Mouse (Mus musculus) midbrain, postnatal 0 days (tissue): Measurements from ENCODE around the gene Sympk. TPM values are rescaled to one million over a fixed set of nuclear protein-coding genes. Genes with fewer than 3 reads are reported as not detected.
A peak's percentile ranks its signal among the peaks of the same experiment; 100 is the strongest.

Experiments used
- ATAC-seq: fragments of 200-750 bp; cut with Nextera tagmentation; 2 replicates; pipeline ENCODE4 v1.8.0; 2017; ENCODE audit warnings: moderate number of reproducible peaks, mild to moderate bottlenecking, moderate TSS enrichment, moderate library complexity; ENCODE audit not compliant: low FRiP score
- DNase-seq: peaks from one replicate; pipeline ENCODE4 v3.0.0-alpha.2; 2015; ENCODE audit warnings: low spot score
- H3K27ac ChIP-seq: fragments of 300-500 bp; sonication (generic); 2 replicates; pipeline ENCODE4 v1.5.1; 2014; ENCODE audit warnings: low read depth, mild to moderate bottlenecking, low read length, mixed read lengths
- H3K27me3 ChIP-seq: fragments of 300-500 bp; sonication (generic); 2 replicates; pipeline ENCODE4 v1.6.1; 2014; ENCODE audit warnings: low read length, control low read depth, mixed read lengths; ENCODE audit not compliant: insufficient read depth
- H3K36me3 ChIP-seq: fragments of 300-500 bp; sonication (generic); 2 replicates; pipeline ENCODE4 v1.6.1; 2014; ENCODE audit warnings: low read length, control low read depth, mixed read lengths; ENCODE audit not compliant: insufficient read depth
- H3K4me1 ChIP-seq: fragments of 300-500 bp; sonication (generic); 2 replicates; pipeline ENCODE4 v1.6.1; 2014; ENCODE audit warnings: mild to moderate bottlenecking, control low read depth, antibody characterized with exemption, low read length, mixed read lengths; ENCODE audit not compliant: insufficient read depth
- H3K4me2 ChIP-seq: fragments of 300-500 bp; sonication (generic); 2 replicates; pipeline ENCODE4 v1.6.1; 2014; ENCODE audit warnings: low read depth, mild to moderate bottlenecking, low read length, mixed read lengths; ENCODE audit not compliant: poor library complexity, severe bottlenecking
- H3K4me3 ChIP-seq: fragments of 300-500 bp; sonication (generic); 2 replicates; pipeline ENCODE4 v1.5.1; 2014; ENCODE audit warnings: low read depth, mild to moderate bottlenecking, low read length, moderate library complexity
- H3K9ac ChIP-seq: fragments of 300-500 bp; sonication (generic); replicated peaks from 2 replicates; pipeline ENCODE4 v1.6.1; 2014; ENCODE audit warnings: mild to moderate bottlenecking, low read length, moderate library complexity, mixed read lengths; ENCODE audit not compliant: poor library complexity, severe bottlenecking
- H3K9me3 ChIP-seq: fragments of 300-500 bp; sonication (generic); 2 replicates; pipeline ENCODE4 v1.6.1; 2016; ENCODE audit warnings: low read length, control low read depth
- CTCF ChIP-seq: IDR thresholded peaks from 2 replicates; pipeline ENCODE4 v1.5.1; 2016; ENCODE audit warnings: antibody characterized with exemption, mild to moderate bottlenecking
- WGBS: fragments of 180-500 bp; shearing (Covaris S2); extraction: QIAGEN DNeasy Blood & Tissue Kit; methylation state at CpG from one replicate; pipeline ENCODE4 v1.1.7; 2014; 5-methylcytosine and 5-hydroxymethylcytosine counted together
- polyA plus RNA-seq: library from polyadenylated mRNA; unstranded; fragments of >200 nt; fragmentation: Nextera tagmentation; extraction: Ambion mirVana; gene quantifications from 2 replicates; pipeline ENCODE4 v1.2.1, GENCODE M21; 2015
- total RNA-seq: library from RNA; depleted of rRNA; stranded (reverse); fragments of >200 nt; gene quantifications from 2 replicates; pipeline ENCODE4 v1.2.3, GENCODE M21; 2014

Sympk gene
- total and polyA plus RNA-seq, 2 experiments from 2014 or later, result 19.5 to 74.2 TPM

- DNase-seq, result no peak
- H3K36me3 ChIP-seq, result peaks cover 55% of the 10 kb centered on the region
- no peak overlapping the region for H3K4me3 ChIP-seq
Measured at GRCm38 (mm10) chr7:19084277-19084771, 60.1 kb downstream of the Sympk start.

GRCm38 (mm10) chr7:19084921-19085473 is 60.8 kb downstream of the Sympk start:
- no peak for DNase-seq
- no peaks in the 10 kb centered on the region for H3K27me3 ChIP-seq
- 27% methylated on average over 9 of the region's 9 CpGs for WGBS
- H3K4me2 ChIP-seq, result no peak overlapping the region
- H3K36me3 ChIP-seq, result peaks cover 49% of the 10 kb centered on the region
- H3K9ac ChIP-seq, result no peak overlapping the region
- no peak for ATAC-seq
- no peak for TF ChIP-seq CTCF
- no peaks in the 10 kb centered on the region for H3K4me1 ChIP-seq
- H3K27ac ChIP-seq, result no peak overlapping the region
- H3K9me3 ChIP-seq, result no peaks in the 10 kb centered on the region
- no peak overlapping the region for H3K4me3 ChIP-seq

More at GRCm38 (mm10) chr7:19084277-19084771, 60.1 kb downstream of the Sympk start:
- Histone ChIP-seq H3K9ac (no peak overlapping the region), H3K27me3 (no peaks in the 10 kb centered on the region), H3K27ac (no peak overlapping the region), H3K4me2 (peak overlapping the region; percentile 3), H3K4me1 (no peaks in the 10 kb centered on the region), H3K9me3 (no peaks in the 10 kb centered on the region)
- WGBS, result 70% methylated on average over 6 of the region's 6 CpGs
- TF ChIP-seq CTCF, result no peak
- ATAC-seq, result no peak

GRCm38 (mm10) chr7:19085495-19085894 is 61.3 kb downstream of the Sympk start:
- no peak for TF ChIP-seq CTCF
- Histone ChIP-seq H3K27ac (no peak overlapping the region), H3K4me1 (no peaks in the 10 kb centered on the region), H3K9me3 (no peaks in the 10 kb centered on the region), H3K4me3 (no peak overlapping the region), H3K27me3 (no peaks in the 10 kb centered on the region), H3K9ac (no peak overlapping the region), H3K4me2 (no peak overlapping the region), H3K36me3 (peaks cover 44% of the 10 kb centered on the region)
- 17% methylated on average over 6 of the region's 6 CpGs for WGBS
- ATAC-seq, result no peak
- DNase-seq, result no peak

DNA sequence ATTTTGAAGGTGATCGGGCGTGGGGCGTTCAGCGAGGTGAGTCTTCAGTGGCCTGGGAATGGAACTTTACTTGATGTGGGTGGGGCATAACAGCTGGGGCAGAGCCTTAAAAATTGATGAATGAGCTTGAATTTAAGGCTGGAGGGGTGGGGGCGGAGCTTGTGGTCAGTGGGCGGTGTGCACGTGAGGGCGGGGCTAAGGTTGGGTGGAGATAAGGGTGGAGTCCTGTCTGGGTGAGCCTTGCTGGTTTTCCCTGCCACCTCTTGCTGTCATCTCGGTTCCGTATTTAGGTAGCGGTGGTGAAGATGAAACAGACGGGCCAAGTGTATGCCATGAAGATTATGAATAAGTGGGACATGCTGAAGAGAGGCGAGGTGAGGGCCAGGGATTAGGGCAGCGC is 61.9 kb downstream of the Sympk start:
- TF ChIP-seq CTCF, result no peak
- Histone ChIP-seq H3K4me3 (no peak overlapping the region), H3K36me3 (peaks cover 41% of the 10 kb centered on the region), H3K9ac (no peak overlapping the region), H3K27ac (no peak overlapping the region), H3K27me3 (no peaks in the 10 kb centered on the region), H3K4me2 (no peak overlapping the region), H3K4me1 (no peaks in the 10 kb centered on the region), H3K9me3 (no peaks in the 10 kb centered on the region)
- WGBS, result 27% methylated on average over 14 of the region's 14 CpGs
- DNase-seq (no peak), ATAC-seq (no peak)

GRCm38 (mm10) chr7:19086760-19087159 is 62.6 kb downstream of the Sympk start:
- H3K36me3 ChIP-seq, result peaks cover 35% of the 10 kb centered on the region
- no peak overlapping the region for H3K9ac ChIP-seq
- H3K27me3 ChIP-seq, result no peaks in the 10 kb centered on the region
- no peak overlapping the region for H3K27ac ChIP-seq
- WGBS, result 63% methylated on average over 18 of the region's 18 CpGs
- no peaks in the 10 kb centered on the region for H3K4me1 ChIP-seq
- no peak for TF ChIP-seq CTCF
- H3K4me2 ChIP-seq, result no peak overlapping the region
- no peaks in the 10 kb centered on the region for H3K9me3 ChIP-seq
- H3K4me3 ChIP-seq, result no peak overlapping the region
- DNase-seq, result no peak
- no peak for ATAC-seq

- H3K4me1 ChIP-seq, result no peaks in the 10 kb centered on the region; the same call in 1 of the 2 replicates
- H3K36me3 ChIP-seq, result peaks cover 25% of the 10 kb centered on the region
- peak; percentile 74 for TF ChIP-seq CTCF
- no peak overlapping the region for H3K4me2 ChIP-seq
- DNase-seq (peak; percentile 64), ATAC-seq (no peak)
- no peaks in the 10 kb centered on the region for H3K9me3 ChIP-seq
- H3K4me3 ChIP-seq, result no peak overlapping the region
- no peak overlapping the region for H3K27ac ChIP-seq
- WGBS, result 44% methylated on average over 10 of the region's 10 CpGs
- H3K27me3 ChIP-seq, result no peaks in the 10 kb centered on the region
- no peak overlapping the region for H3K9ac ChIP-seq
Measured at GRCm38 (mm10) chr7:19088813-19089212, 64.6 kb downstream of the Sympk start.
